Comparison of ENCODE assay signal across 23 mouse cellular contexts in genomic region chr9:120438781-120439180, GRCm38 (mm10). TPM values are rescaled to one million over a fixed set of nuclear protein-coding genes. Genes with fewer than 3 reads are reported as not detected.
DNase-seq lines count a peak whose midpoint lies in the region; ATAC-seq lines count a peak whose summit lies in the region.
"Had no signal": no experiment of that assay in that cellular context is flagged by ENCODE, and none has a peak within 500 bp of the region (broad histone marks: within the 10 kb centered on the region; RNA-seq: fewer than 3 reads in every experiment).

No protein-coding gene starts in this region.

- peak overlapping the region; percentile 78; the same call in 1 of the 2 replicates for H3K27ac ChIP-seq in forebrain, embryonic 15.5 days (replicated peaks)
- H3K27ac ChIP-seq in forebrain, embryonic 12.5 days = no peak overlapping the region
- H3K27ac ChIP-seq: embryonic facial prominence, embryonic 10.5 days; hindbrain, embryonic 12.5 days; liver, embryonic 13.5 days; midbrain, embryonic 12.5 days; neural tube, embryonic 12.5 days had no signal

- no peak overlapping the region for H3K9ac ChIP-seq in forebrain, embryonic 15.5 days (replicated peaks)
- no peak overlapping the region for H3K9ac ChIP-seq in forebrain, embryonic 12.5 days
- H3K9ac ChIP-seq: forebrain, embryonic 13.5 days; heart, embryonic 12.5 days; hindbrain, embryonic 12.5 days; liver, embryonic 13.5 days; midbrain, embryonic 12.5 days; neural tube, embryonic 12.5 days had no signal

- 61% methylated on average over 1 of the region's 1 CpGs for WGBS in forebrain, embryonic 15.5 days
- 83% methylated on average over 1 of the region's 1 CpGs for WGBS in forebrain, embryonic 12.5 days

- no peak overlapping the region for H3K4me3 ChIP-seq in forebrain, embryonic 15.5 days
- H3K4me3 ChIP-seq in forebrain, embryonic 12.5 days (replicated peaks) = no peak overlapping the region
- H3K4me3 ChIP-seq: embryonic facial prominence, embryonic 10.5 days; forebrain, embryonic 13.5 days; heart, embryonic 12.5 days; hindbrain, embryonic 12.5 days; liver, embryonic 13.5 days; midbrain, embryonic 12.5 days; neural tube, embryonic 12.5 days had no signal

- peak; percentile 64 for DNase-seq in layer of hippocampus, adult 11-12 months (ENCODE audit: low spot score)
- no peak for DNase-seq in layer of hippocampus, postnatal 25 days (ENCODE audit: extremely low spot score in 1 of 2, low spot score in 1 of 2)
- DNase-seq in brain, adult 2 months (ENCODE audit: low read depth, low spot score) = peak; percentile 61
- DNase-seq in layer of hippocampus, adult 9-10 months (ENCODE audit: low spot score) = peak; percentile 48
- no peak for DNase-seq in urinary bladder, postnatal 10 days (ENCODE audit: low spot score)
- DNase-seq: cerebellum, adult 2 months; gastrocnemius, postnatal 10 days; kidney, adult 11 months; kidney, postnatal 4 days; liver, embryonic 13.5 days; lung, adult 2 months; lung, postnatal 14 days; right cerebral cortex, postnatal 14 days; spleen, adult 18-20 months had no signal

- no peaks in the 10 kb centered on the region for H3K36me3 ChIP-seq in forebrain, embryonic 15.5 days
- H3K36me3 ChIP-seq in forebrain, embryonic 12.5 days (replicated peaks) = no peaks in the 10 kb centered on the region
- H3K36me3 ChIP-seq: embryonic facial prominence, embryonic 10.5 days; heart, embryonic 12.5 days; hindbrain, embryonic 12.5 days; liver, embryonic 13.5 days; midbrain, embryonic 12.5 days; neural tube, embryonic 12.5 days had no signal

- H3K4me2 ChIP-seq in forebrain, embryonic 15.5 days (replicated peaks) = no peak overlapping the region
- H3K4me2 ChIP-seq in forebrain, embryonic 12.5 days = no peak overlapping the region
- H3K4me2 ChIP-seq: forebrain, embryonic 13.5 days; heart, embryonic 12.5 days; hindbrain, embryonic 12.5 days; liver, embryonic 13.5 days; midbrain, embryonic 12.5 days; neural tube, embryonic 12.5 days had no signal

- no peak for ATAC-seq in forebrain, embryonic 15.5 days (replicated peaks)
- no peak for ATAC-seq in forebrain, embryonic 12.5 days (ENCODE audit: low FRiP score)
- ATAC-seq: CD4-positive, CD25-positive, alpha-beta regulatory T cell, adult 4 months; forebrain, embryonic 13.5 days had no signal

- H3K4me1 ChIP-seq in forebrain, embryonic 15.5 days = peaks cover 27% of the 10 kb centered on the region
- H3K4me1 ChIP-seq in forebrain, embryonic 12.5 days = peaks cover 20% of the 10 kb centered on the region
- H3K4me1 ChIP-seq: heart, embryonic 12.5 days; liver, embryonic 13.5 days; neural tube, embryonic 12.5 days had no signal

- H3K27me3 ChIP-seq in forebrain, embryonic 15.5 days = no peaks in the 10 kb centered on the region
- H3K27me3 ChIP-seq in forebrain, embryonic 12.5 days = no peaks in the 10 kb centered on the region
- H3K27me3 ChIP-seq: forebrain, embryonic 13.5 days; heart, embryonic 12.5 days; hindbrain, embryonic 12.5 days; liver, embryonic 13.5 days; neural tube, embryonic 12.5 days had no signal

- no peaks in the 10 kb centered on the region for H3K9me3 ChIP-seq in forebrain, embryonic 15.5 days
- 0 out of 2 replicates have a peak, but pooled peaks cover 3% of the 10 kb centered on the region for H3K9me3 ChIP-seq in forebrain, embryonic 12.5 days
- H3K9me3 ChIP-seq: forebrain, embryonic 13.5 days; liver, embryonic 13.5 days had no signal

RNA-seq across cellular contexts. Expression of gene Eif1b, which starts 53.3 kb away (rescaled TPM):
- polyA plus RNA-seq in forebrain, embryonic 15.5 days (2015; fragmentation: Nextera tagmentation; extraction: Ambion mirVana) = 495 and 511 TPM in 2 replicates
- 407 and 434 TPM in 2 replicates for polyA plus RNA-seq in forebrain, embryonic 12.5 days (2016; fragmentation: Nextera tagmentation; extraction: Ambion mirVana)
- 100 to 1,000 TPM; 195 to 213 TPM for total RNA-seq in layer of hippocampus, postnatal 25 days (2021)

Comparison
In these comparisons a context has a peak if more than half of its experiments do, and no peak if none do; other contexts are left out.
1. DNase-seq: peak in layer of hippocampus, adult 11-12 months (single experiment), brain, adult 2 months (single experiment) and layer of hippocampus, adult 9-10 months (single experiment); none in layer of hippocampus, postnatal 25 days (0 of 2) and urinary bladder, postnatal 10 days (single experiment).